Mouse (Mus musculus) intestine, embryonic 15.5 days (tissue): Measurements from ENCODE around the gene Uck1. TPM values are rescaled to one million over a fixed set of nuclear protein-coding genes. Genes with fewer than 3 reads are reported as not detected.

Source experiments
- ATAC-seq: fragments of 200-750 bp; cut with Nextera tagmentation; 2 replicates; pipeline ENCODE4 v1.8.0; 2017; ENCODE audit warnings: moderate TSS enrichment, moderate library complexity
- H3K27ac ChIP-seq: fragments of 300-500 bp; sonication (generic); 2 replicates; pipeline ENCODE4 v1.5.1; 2015; ENCODE audit warnings: mild to moderate bottlenecking, inconsistent platforms
- H3K27me3 ChIP-seq: fragments of 300-500 bp; sonication (generic); replicated peaks from 2 replicates; pipeline ENCODE4 v1.6.1; 2015; ENCODE audit warnings: inconsistent platforms
- H3K36me3 ChIP-seq: fragments of 300-500 bp; sonication (generic); 2 replicates; pipeline ENCODE4 v1.6.1; 2015; ENCODE audit warnings: inconsistent platforms
- H3K4me1 ChIP-seq: fragments of 300-500 bp; sonication (generic); replicated peaks from 2 replicates; pipeline ENCODE4 v1.6.1; 2015; ENCODE audit warnings: inconsistent platforms
- H3K4me2 ChIP-seq: fragments of 300-500 bp; sonication (generic); replicated peaks from 2 replicates; pipeline ENCODE4 v1.6.1; 2015; ENCODE audit warnings: mild to moderate bottlenecking, inconsistent platforms
- H3K4me3 ChIP-seq: fragments of 300-500 bp; sonication (generic); replicated peaks from 2 replicates; pipeline ENCODE4 v1.5.1; 2015; ENCODE audit warnings: inconsistent platforms
- H3K9ac ChIP-seq: fragments of 300-500 bp; sonication (generic); 2 replicates; pipeline ENCODE4 v1.6.1; 2015; ENCODE audit warnings: inconsistent platforms
- H3K9me3 ChIP-seq: fragments of 300-500 bp; sonication (generic); 2 replicates; pipeline ENCODE4 v1.6.1; 2016; ENCODE audit warnings: inconsistent platforms
- WGBS: fragments of 180-500 bp; shearing (Covaris S2); methylation state at CpG from one replicate; pipeline ENCODE4 v1.1.7; 2015; 5-methylcytosine and 5-hydroxymethylcytosine counted together
- polyA plus RNA-seq: library from polyadenylated mRNA; unstranded; fragments of >200 nt; fragmentation: Nextera tagmentation; extraction: Ambion mirVana; gene quantifications from 2 replicates; pipeline ENCODE4 v1.2.1, GENCODE M21; 2015

Gene Uck1
- polyA plus RNA-seq, 1 experiment from 2014 or later, result 64.7 TPM

DNA sequence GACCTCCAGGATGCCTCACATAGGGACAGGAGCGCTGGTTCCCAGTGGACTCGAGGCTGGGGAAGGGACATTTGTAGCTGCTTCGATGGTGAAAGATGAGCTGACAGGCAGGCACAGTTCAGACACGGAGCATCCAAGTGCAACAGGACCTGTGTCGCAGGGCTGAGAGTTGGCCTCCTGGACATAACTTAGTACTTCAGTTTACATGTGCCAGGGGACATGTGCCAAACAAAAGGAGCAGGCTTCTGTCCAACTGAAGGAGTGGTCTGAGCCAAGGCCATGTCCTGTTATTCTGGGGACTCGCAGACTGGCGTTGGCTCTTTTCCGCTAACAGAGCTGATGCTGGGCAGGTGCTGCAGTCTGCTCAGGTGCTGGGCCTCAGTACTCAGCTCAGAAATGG lies 34.4 kb upstream of the Uck1 start:
- Histone ChIP-seq H3K4me3 (no peak overlapping the region), H3K4me2 (no peak overlapping the region), H3K9ac (no peak overlapping the region), H3K9me3 (no peaks in the 10 kb centered on the region), H3K36me3 (peaks cover 25% of the 10 kb centered on the region), H3K27ac (no peak overlapping the region), H3K4me1 (peaks cover 2% of the 10 kb centered on the region; the same call in 1 of the 2 replicates), H3K27me3 (no peaks in the 10 kb centered on the region)
- 87% methylated on average over 8 of the region's 8 CpGs for WGBS
- no peak for ATAC-seq

DNA sequence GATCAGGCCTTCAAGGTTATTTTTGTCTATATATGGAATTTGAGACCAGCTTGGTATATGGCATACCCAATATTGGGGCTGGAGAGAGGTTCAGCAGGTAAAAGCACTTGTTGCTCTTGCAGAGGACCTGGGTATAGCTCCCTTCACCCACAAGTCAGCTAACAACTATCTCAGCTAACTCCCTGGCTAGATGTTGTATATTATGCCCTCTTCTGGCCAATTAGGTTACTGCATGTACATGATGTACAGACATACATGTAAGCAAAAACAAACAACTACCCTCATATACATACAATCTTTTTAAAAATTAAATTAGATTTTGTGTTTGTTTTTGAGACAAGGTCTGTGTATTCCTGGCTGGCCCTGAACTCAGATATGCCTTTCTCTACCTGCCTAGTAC lies 29.6 kb upstream of the Uck1 start:
- H3K9me3 ChIP-seq, result no peaks in the 10 kb centered on the region
- H3K9ac ChIP-seq, result no peak overlapping the region

DNA sequence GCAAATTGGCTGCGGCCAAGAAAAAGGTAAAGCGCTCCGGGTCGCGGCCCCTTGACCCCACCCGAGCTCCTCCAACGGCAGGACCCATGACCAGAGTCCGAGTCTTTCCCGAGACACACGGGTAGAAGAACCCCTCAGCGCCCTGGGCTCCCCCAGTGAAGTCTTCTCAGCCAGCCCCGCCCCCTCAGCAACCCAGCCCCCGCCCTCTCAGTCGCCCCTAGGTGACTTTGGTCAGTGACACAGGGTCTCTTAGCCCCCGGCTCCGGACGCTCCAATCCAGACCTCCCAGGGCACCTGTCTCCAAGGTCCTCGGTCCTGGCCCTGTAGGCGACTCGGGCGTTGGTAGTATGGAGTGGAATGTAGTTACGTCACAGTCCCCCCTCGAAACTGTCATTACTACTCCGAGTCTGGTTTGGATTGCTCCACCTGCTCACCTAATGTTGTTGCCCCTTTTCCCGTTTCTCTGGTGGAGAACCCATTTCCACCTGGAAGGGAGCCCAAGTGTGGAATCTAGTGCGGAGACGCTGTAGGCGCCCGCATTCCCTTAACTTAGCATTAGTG lies 28.5 kb upstream of the Uck1 start:
- ATAC-seq, result peak; percentile 77
- Histone ChIP-seq H3K4me2 (peak overlapping the region; percentile 77), H3K27ac (peak overlapping the region; percentile 42)

More for the DNA sequence above, 29.6 kb upstream of the Uck1 start:
- ATAC-seq, result no peak
- H3K27me3 ChIP-seq, result no peaks in the 10 kb centered on the region
- peaks cover 16% of the 10 kb centered on the region for H3K4me1 ChIP-seq
- peak overlapping the region; percentile 77 for H3K4me2 ChIP-seq
- no peak overlapping the region for H3K27ac ChIP-seq
- no peaks in the 10 kb centered on the region; the same call in 1 of the 2 replicates for H3K36me3 ChIP-seq
- H3K4me3 ChIP-seq, result peak overlapping the region; percentile 79; the same call in 1 of the 2 replicates

GRCm38 (mm10) chr2:32287923-32288367 lies 28.0 kb upstream of the Uck1 start, which contains the start of gene Swi5:
TSS of gene Swi5 (minus strand) at chr2:32288075.
- Histone ChIP-seq H3K4me2 (peak within 1 kb of the TSS; percentile 80), H3K9ac (peak within 1 kb of the TSS; percentile 81), H3K4me3 (peak within 1 kb of the TSS; percentile 79), H3K27me3 (no peaks in the 10 kb centered on the region), H3K4me1 (peaks cover 16% of the 10 kb centered on the region), H3K27ac (peak within 1 kb of the TSS; percentile 62), H3K36me3 (no peaks in the 10 kb centered on the region; the same call in 1 of the 2 replicates), H3K9me3 (no peaks in the 10 kb centered on the region)
- WGBS, result 0% methylated on average over 40 of the region's 41 CpGs
- peak; percentile 100 for ATAC-seq

More for the DNA sequence above, 28.5 kb upstream of the Uck1 start:
- Histone ChIP-seq H3K4me1 (peaks cover 16% of the 10 kb centered on the region), H3K4me3 (peak overlapping the region; percentile 79), H3K27me3 (no peaks in the 10 kb centered on the region), H3K36me3 (no peaks in the 10 kb centered on the region; the same call in 1 of the 2 replicates), H3K9me3 (no peaks in the 10 kb centered on the region), H3K9ac (peak overlapping the region; percentile 74)
- whole genome bisulfite sequencing, result under 1% methylated on average over 29 of the region's 29 CpGs

- H3K4me2 ChIP-seq, result peak within 1 kb of the TSS; percentile 80
- ATAC-seq, result peak; percentile 26
- no peaks in the 10 kb centered on the region for H3K9me3 ChIP-seq
- H3K27me3 ChIP-seq, result no peaks in the 10 kb centered on the region
- peaks cover 1% of the 10 kb centered on the region; the same call in 1 of the 2 replicates for H3K36me3 ChIP-seq
- H3K9ac ChIP-seq, result peak within 1 kb of the TSS; percentile 81
- peak within 1 kb of the TSS; percentile 62 for H3K27ac ChIP-seq
- 2% methylated on average over 23 of the region's 23 CpGs for WGBS
- peaks cover 16% of the 10 kb centered on the region for H3K4me1 ChIP-seq
- peak within 1 kb of the TSS; percentile 79 for H3K4me3 ChIP-seq
Measured at GRCm38 (mm10) chr2:32287334-32287840, 27.4 kb upstream of the Uck1 start, which contains the start of gene Golga2. TSS of gene Golga2 (plus strand) at chr2:32287384.

- H3K9ac ChIP-seq, result no peak overlapping the region
- 71% methylated on average over 3 of the region's 3 CpGs for WGBS
- H3K4me3 ChIP-seq, result no peak overlapping the region
- no peak overlapping the region for H3K4me2 ChIP-seq
- no peaks in the 10 kb centered on the region for H3K9me3 ChIP-seq
- H3K36me3 ChIP-seq, result peaks cover 22% of the 10 kb centered on the region
- ATAC-seq, result no peak
- no peaks in the 10 kb centered on the region for H3K27me3 ChIP-seq
- H3K4me1 ChIP-seq, result peaks cover 10% of the 10 kb centered on the region
- no peak overlapping the region for H3K27ac ChIP-seq
Measured at GRCm38 (mm10) chr2:32283986-32284385, 24.0 kb upstream of the Uck1 start.

DNA sequence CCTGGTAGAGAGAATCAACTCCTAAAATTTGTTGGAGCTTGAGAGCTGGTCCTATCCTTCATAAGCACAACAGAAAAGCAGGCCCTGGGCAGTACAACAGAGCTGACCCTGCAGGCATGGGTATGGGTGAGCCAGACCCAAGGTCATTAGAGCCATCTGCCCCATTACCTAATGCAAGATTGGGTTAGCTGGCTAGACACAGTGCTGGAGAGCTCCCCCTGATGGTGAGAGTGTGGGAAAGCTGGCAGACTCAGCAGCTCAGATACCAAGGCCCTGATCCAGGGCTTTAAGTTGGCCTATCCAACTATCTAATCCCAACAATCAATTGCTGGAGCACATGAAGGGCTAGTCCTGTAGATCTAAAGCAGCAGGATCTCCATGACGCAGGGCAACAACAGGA lies 22.8 kb upstream of the Uck1 start:
- Histone ChIP-seq H3K27me3 (no peaks in the 10 kb centered on the region), H3K4me3 (no peak overlapping the region), H3K4me1 (peaks cover 8% of the 10 kb centered on the region), H3K27ac (no peak overlapping the region), H3K4me2 (no peak overlapping the region), H3K9ac (no peak overlapping the region), H3K36me3 (peaks cover 25% of the 10 kb centered on the region), H3K9me3 (no peaks in the 10 kb centered on the region)
- 0 out of 2 replicates have a peak, but pooled peaks have one; percentile 16 for ATAC-seq
- WGBS, result 87% methylated on average over 1 of the region's 1 CpGs

DNA sequence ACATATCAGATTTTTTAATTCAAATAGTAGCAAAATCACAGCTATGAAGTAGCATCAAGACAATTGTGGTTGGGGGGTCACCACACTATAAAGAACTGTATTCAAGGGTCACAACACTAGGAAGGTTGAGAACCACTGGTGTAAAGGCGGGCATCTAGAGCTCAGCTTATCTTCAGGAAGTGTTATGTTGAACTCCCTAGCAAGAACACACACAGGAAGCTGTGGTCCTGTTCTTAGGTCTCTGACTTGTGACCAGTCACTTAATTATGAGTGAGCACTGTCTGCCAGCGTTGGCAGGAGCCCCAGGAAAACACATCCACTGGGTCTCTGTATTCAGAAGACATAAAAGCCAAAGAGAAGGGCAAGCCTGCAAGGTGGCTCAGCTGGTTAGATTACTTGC lies 22.3 kb upstream of the Uck1 start:
- Histone ChIP-seq H3K27ac (no peak overlapping the region), H3K4me3 (no peak overlapping the region), H3K9me3 (no peaks in the 10 kb centered on the region), H3K36me3 (peaks cover 28% of the 10 kb centered on the region), H3K4me2 (no peak overlapping the region), H3K4me1 (peaks cover 8% of the 10 kb centered on the region), H3K27me3 (no peaks in the 10 kb centered on the region), H3K9ac (no peak overlapping the region)
- WGBS, result 86% methylated on average over 2 of the region's 2 CpGs
- no peak for ATAC-seq

DNA sequence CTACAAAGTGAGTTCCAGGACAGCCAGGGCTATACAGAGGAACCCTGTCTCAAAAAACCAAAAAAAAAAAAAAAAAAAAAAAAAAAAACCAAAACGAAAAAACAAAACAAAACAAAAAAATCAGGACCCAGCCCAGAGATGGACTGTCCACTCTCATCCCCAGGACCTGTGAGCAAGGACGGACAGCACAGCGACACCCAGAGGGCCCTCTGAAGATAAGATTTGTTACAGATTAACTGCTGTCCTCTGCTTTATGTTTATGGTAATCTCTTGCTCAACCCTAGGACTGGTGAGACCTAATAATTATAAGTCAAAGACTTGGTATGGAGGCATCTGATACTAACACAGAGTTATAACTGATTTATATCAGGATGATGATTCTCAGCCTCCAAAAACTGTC lies 15.9 kb upstream of the Uck1 start:
- no peaks in the 10 kb centered on the region for H3K9me3 ChIP-seq
- peaks cover 23% of the 10 kb centered on the region for H3K36me3 ChIP-seq
- ATAC-seq, result no peak
- H3K27me3 ChIP-seq, result no peaks in the 10 kb centered on the region
- H3K4me1 ChIP-seq, result no peaks in the 10 kb centered on the region
- no peak overlapping the region for H3K9ac ChIP-seq
- H3K27ac ChIP-seq, result no peak overlapping the region
- WGBS, result 57% methylated on average over 3 of the region's 3 CpGs
- no peak overlapping the region for H3K4me2 ChIP-seq
- no peak overlapping the region for H3K4me3 ChIP-seq

GRCm38 (mm10) chr2:32260635-32261034 lies 676 bp upstream of the Uck1 start:
- Histone ChIP-seq H3K9me3 (no peaks in the 10 kb centered on the region), H3K27ac (0 out of 2 replicates have a peak overlapping the region, but pooled peaks have one; percentile 42), H3K27me3 (no peaks in the 10 kb centered on the region), H3K4me3 (no peak overlapping the region), H3K36me3 (peaks cover 20% of the 10 kb centered on the region), H3K4me1 (peaks cover 14% of the 10 kb centered on the region), H3K9ac (no peak overlapping the region), H3K4me2 (no peak overlapping the region)
- 42% methylated on average over 4 of the region's 4 CpGs for WGBS
- no peak for ATAC-seq

- H3K36me3 ChIP-seq, result peaks cover 24% of the 10 kb centered on the region
- H3K9ac ChIP-seq, result peak overlapping the region; percentile 87
- H3K4me1 ChIP-seq, result peaks cover 14% of the 10 kb centered on the region
- peak overlapping the region; percentile 81 for H3K4me2 ChIP-seq
- ATAC-seq, result peak; percentile 56; the same call in 1 of the 2 replicates
- H3K9me3 ChIP-seq, result no peaks in the 10 kb centered on the region
- H3K4me3 ChIP-seq, result peak overlapping the region; percentile 92
- no peaks in the 10 kb centered on the region for H3K27me3 ChIP-seq
- WGBS, result 40% methylated on average over 6 of the region's 6 CpGs
- peak overlapping the region; percentile 81; the same call in 1 of the 2 replicates for H3K27ac ChIP-seq
Measured at GRCm38 (mm10) chr2:32258887-32259533, 949 bp downstream of the Uck1 start.

DNA sequence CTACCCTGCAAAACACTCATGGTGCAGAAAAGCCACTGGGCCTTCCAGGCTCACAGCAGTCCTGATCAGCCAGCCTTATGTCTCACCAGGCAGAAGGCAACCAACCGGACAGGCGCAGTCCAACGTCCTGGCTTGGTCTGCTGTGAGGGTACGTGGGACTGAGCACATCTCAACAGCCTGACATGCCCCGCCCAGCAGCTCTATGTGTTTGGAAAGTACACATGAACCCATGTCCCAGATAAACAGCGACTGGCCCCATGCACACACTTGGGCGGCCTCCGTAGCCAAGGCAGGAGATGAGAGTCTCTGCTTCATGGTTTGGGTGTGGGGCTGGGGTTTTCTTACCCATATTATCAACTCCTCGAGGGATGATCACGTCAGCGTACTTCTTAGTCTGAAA lies 3.7 kb downstream of the Uck1 start:
- peaks cover 34% of the 10 kb centered on the region for H3K36me3 ChIP-seq
- no peak overlapping the region for H3K4me2 ChIP-seq
- 84% methylated on average over 11 of the region's 11 CpGs for WGBS

More for the DNA sequence above, 3.7 kb downstream of the Uck1 start:
- Histone ChIP-seq H3K4me1 (peaks cover 14% of the 10 kb centered on the region), H3K9me3 (no peaks in the 10 kb centered on the region), H3K27me3 (no peaks in the 10 kb centered on the region), H3K27ac (no peak overlapping the region), H3K4me3 (no peak overlapping the region), H3K9ac (no peak overlapping the region)
- no peak for ATAC-seq
